In the genomic region with DNA sequence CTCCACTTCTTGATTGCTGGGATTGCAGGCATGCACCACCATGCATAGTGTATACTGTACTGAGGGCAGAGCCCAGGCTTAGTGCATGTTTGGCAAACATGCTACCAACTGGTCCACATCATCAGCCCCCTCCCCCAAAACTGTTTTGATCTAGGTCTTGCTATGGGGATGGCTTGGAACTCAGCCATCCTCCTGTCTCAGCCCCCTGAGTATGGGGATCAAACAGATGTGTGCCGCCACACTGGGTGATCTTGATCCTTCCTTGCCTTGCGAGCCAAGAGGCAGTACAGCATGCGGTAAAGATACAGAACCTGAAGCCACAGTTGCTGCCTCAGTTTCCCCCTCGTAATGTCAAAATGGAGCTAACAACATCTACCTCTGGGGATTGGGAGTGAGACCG, we compare ENCODE assay signal across 9 mouse cellular contexts. TPM values are rescaled to one million over a fixed set of nuclear protein-coding genes. Genes with fewer than 3 reads are reported as not detected.
DNase-seq lines count a peak whose midpoint lies in the region; ATAC-seq and TF ChIP-seq lines count a peak whose summit lies in the region.
"Had no signal": no experiment of that assay in that cellular context is flagged by ENCODE, and none has a peak within 500 bp of the region (broad histone marks: within the 10 kb centered on the region; RNA-seq: fewer than 3 reads in every experiment).

No protein-coding gene starts in this region.

- peak overlapping the region; percentile 58 for H3K4me3 ChIP-seq in kidney, embryonic 15.5 days (replicated peaks)
- no peak overlapping the region for H3K4me3 ChIP-seq in embryonic facial prominence, embryonic 14.5 days (ENCODE audit: low read depth, low read length)
- H3K4me3 ChIP-seq in hindbrain, embryonic 11.5 days (ENCODE audit: low read depth, low read length) = no peak overlapping the region
- H3K4me3 ChIP-seq in midbrain, postnatal 0 days (ENCODE audit: low read depth, low read length) = peak overlapping the region; percentile 60

- no peak for ATAC-seq in kidney, embryonic 15.5 days (replicated peaks; ENCODE audit: low FRiP score)
- ATAC-seq in embryonic facial prominence, embryonic 14.5 days (ENCODE audit: low read depth) = no peak
- ATAC-seq in hindbrain, embryonic 11.5 days (ENCODE audit: low FRiP score) = no peak
- no peak for ATAC-seq in midbrain, postnatal 0 days (ENCODE audit: low FRiP score)
- ATAC-seq in frontal cortex, adult (ENCODE audit: low TSS enrichment) = no peak

- H3K9ac ChIP-seq in kidney, embryonic 15.5 days = no peak overlapping the region
- no peak overlapping the region for H3K9ac ChIP-seq in embryonic facial prominence, embryonic 14.5 days (ENCODE audit: low read depth, low read length)
- no peak overlapping the region for H3K9ac ChIP-seq in hindbrain, embryonic 11.5 days (ENCODE audit: low read depth, low read length)
- H3K9ac ChIP-seq in midbrain, postnatal 0 days (replicated peaks; ENCODE audit: low read length, poor library complexity, severe bottlenecking) = peak overlapping the region; percentile 72

- H3K9me3 ChIP-seq in kidney, embryonic 15.5 days (replicated peaks) = no peaks in the 10 kb centered on the region
- no peaks in the 10 kb centered on the region for H3K9me3 ChIP-seq in embryonic facial prominence, embryonic 14.5 days (ENCODE audit: control insufficient read depth, low read length)
- H3K9me3 ChIP-seq in hindbrain, embryonic 11.5 days (ENCODE audit: control insufficient read depth, low read length) = no peaks in the 10 kb centered on the region
- no peaks in the 10 kb centered on the region for H3K9me3 ChIP-seq in midbrain, postnatal 0 days (ENCODE audit: low read length)
- H3K9me3 ChIP-seq: G1E had no signal

- 0 out of 2 replicates have a peak, but pooled peaks cover 4% of the 10 kb centered on the region for H3K27me3 ChIP-seq in kidney, embryonic 15.5 days
- H3K27me3 ChIP-seq in embryonic facial prominence, embryonic 14.5 days (replicated peaks; ENCODE audit: control insufficient read depth, insufficient read depth, low read length) = no peaks in the 10 kb centered on the region
- H3K27me3 ChIP-seq in hindbrain, embryonic 11.5 days (ENCODE audit: control insufficient read depth, insufficient read depth, low read length) = no peaks in the 10 kb centered on the region
- no peaks in the 10 kb centered on the region for H3K27me3 ChIP-seq in midbrain, postnatal 0 days (ENCODE audit: insufficient read depth, low read length)

- peaks cover 35% of the 10 kb centered on the region for H3K4me1 ChIP-seq in kidney, embryonic 15.5 days
- H3K4me1 ChIP-seq in embryonic facial prominence, embryonic 14.5 days (ENCODE audit: control insufficient read depth, insufficient read depth, low read length) = peaks cover 20% of the 10 kb centered on the region
- peaks cover 11% of the 10 kb centered on the region for H3K4me1 ChIP-seq in hindbrain, embryonic 11.5 days (replicated peaks; ENCODE audit: control insufficient read depth, insufficient read depth, low read length)
- H3K4me1 ChIP-seq in midbrain, postnatal 0 days (ENCODE audit: insufficient read depth, low read length) = peaks cover 14% of the 10 kb centered on the region

- TF ChIP-seq CTCF in midbrain, postnatal 0 days (IDR thresholded peaks at IDR 0.05) = no peak

- whole genome bisulfite sequencing in kidney, embryonic 15.5 days = 62% methylated on average over 5 of the region's 5 CpGs
- 54% methylated on average over 5 of the region's 5 CpGs for WGBS in embryonic facial prominence, embryonic 14.5 days
- WGBS in hindbrain, embryonic 11.5 days = 72% methylated on average over 5 of the region's 5 CpGs
- 63% methylated on average over 5 of the region's 5 CpGs for WGBS in midbrain, postnatal 0 days

- DNase-seq in kidney, adult 9 months = no peak
- DNase-seq in embryonic facial prominence, embryonic 14.5 days (ENCODE audit: low spot score) = no peak
- no peak for DNase-seq in hindbrain, embryonic 11.5 days (ENCODE audit: low spot score)
- no peak for DNase-seq in midbrain, postnatal 0 days (ENCODE audit: low spot score)
- no peak for DNase-seq in adrenal gland, postnatal 36 days

- H3K27ac ChIP-seq in kidney, embryonic 15.5 days = 0 out of 2 replicates have a peak overlapping the region, but pooled peaks have one; percentile 86
- no peak overlapping the region for H3K27ac ChIP-seq in embryonic facial prominence, embryonic 14.5 days (replicated peaks; ENCODE audit: low read depth, low read length)
- H3K27ac ChIP-seq in hindbrain, embryonic 11.5 days (ENCODE audit: low read depth, low read length) = no peak overlapping the region; the same call in 1 of the 2 replicates
- H3K27ac ChIP-seq in midbrain, postnatal 0 days (ENCODE audit: low read depth, low read length) = peak overlapping the region; percentile 74; the same call in 1 of the 2 replicates

- H3K4me2 ChIP-seq in kidney, embryonic 15.5 days = peak overlapping the region; percentile 89
- H3K4me2 ChIP-seq in embryonic facial prominence, embryonic 14.5 days (ENCODE audit: low read depth, low read length) = peak overlapping the region; percentile 80; the same call in 1 of the 2 replicates
- H3K4me2 ChIP-seq in hindbrain, embryonic 11.5 days (replicated peaks; ENCODE audit: low read depth, low read length) = peak overlapping the region; percentile 87; the same call in 1 of the 2 replicates
- H3K4me2 ChIP-seq in midbrain, postnatal 0 days (ENCODE audit: low read depth, low read length, poor library complexity, severe bottlenecking) = peak overlapping the region; percentile 80

- H3K36me3 ChIP-seq in kidney, embryonic 15.5 days = peaks cover 18% of the 10 kb centered on the region; the same call in 1 of the 2 replicates
- H3K36me3 ChIP-seq in embryonic facial prominence, embryonic 14.5 days (ENCODE audit: control insufficient read depth, insufficient read depth, low read length) = peaks cover 24% of the 10 kb centered on the region
- H3K36me3 ChIP-seq in hindbrain, embryonic 11.5 days (ENCODE audit: control insufficient read depth, insufficient read depth, low read length) = no peaks in the 10 kb centered on the region
- H3K36me3 ChIP-seq in midbrain, postnatal 0 days (ENCODE audit: insufficient read depth, low read length) = peaks cover 22% of the 10 kb centered on the region

RNA-seq across cellular contexts. Expression of a gene that starts 0.7 kb away (rescaled TPM):
- 0.09 and 0.19 TPM in 2 replicates for polyA plus RNA-seq in kidney, embryonic 15.5 days (2015; fragmentation: Nextera tagmentation; extraction: Ambion mirVana)
- 0.28 and 0.29 TPM in 2 replicates for polyA plus RNA-seq in embryonic facial prominence, embryonic 14.5 days (2014; fragmentation: Nextera tagmentation; extraction: Ambion mirVana)
- 0.84 and 1.0 TPM in 2 replicates for polyA plus RNA-seq in hindbrain, embryonic 11.5 days (2014; fragmentation: Nextera tagmentation; extraction: Ambion mirVana)
- total RNA-seq in midbrain, postnatal 0 days (2014; rRNA removed) = 64.2 and 76.0 TPM in 2 replicates
- 0.96 and 1.1 TPM in 2 replicates for polyA plus RNA-seq in midbrain, postnatal 0 days (2015; fragmentation: Nextera tagmentation; extraction: Ambion mirVana)
- 1 to 10 TPM; 1.7 to 2.6 TPM for total RNA-seq in adrenal gland, postnatal 36 days (2021)
- total RNA-seq: hematopoietic stem cell, adult 5-6 weeks had no signal

RNA-seq across cellular contexts. Expression of a gene that starts 9.2 kb away (rescaled TPM):
- 30.0 and 37.5 TPM in 2 replicates for polyA plus RNA-seq in kidney, embryonic 15.5 days (2015; fragmentation: Nextera tagmentation; extraction: Ambion mirVana)
- polyA plus RNA-seq in embryonic facial prominence, embryonic 14.5 days (2014; fragmentation: Nextera tagmentation; extraction: Ambion mirVana) = 24.1 and 27.8 TPM in 2 replicates
- 21.7 and 23.1 TPM in 2 replicates for polyA plus RNA-seq in hindbrain, embryonic 11.5 days (2014; fragmentation: Nextera tagmentation; extraction: Ambion mirVana)
- 42.5 and 44.1 TPM in 2 replicates for total RNA-seq in midbrain, postnatal 0 days (2014; rRNA removed)
- polyA plus RNA-seq in midbrain, postnatal 0 days (2015; fragmentation: Nextera tagmentation; extraction: Ambion mirVana) = 35.9 and 36.7 TPM in 2 replicates
- total RNA-seq in adrenal gland, postnatal 36 days (2021) = 10 to 100 TPM; 20.0 to 22.6 TPM

RNA-seq across cellular contexts. Expression of a gene that starts 30.6 kb away (rescaled TPM):
- polyA plus RNA-seq in kidney, embryonic 15.5 days (2015; fragmentation: Nextera tagmentation; extraction: Ambion mirVana) = 178 and 203 TPM in 2 replicates
- 190 and 203 TPM in 2 replicates for polyA plus RNA-seq in embryonic facial prominence, embryonic 14.5 days (2014; fragmentation: Nextera tagmentation; extraction: Ambion mirVana)
- 176 and 177 TPM in 2 replicates for polyA plus RNA-seq in hindbrain, embryonic 11.5 days (2014; fragmentation: Nextera tagmentation; extraction: Ambion mirVana)
- 375 and 403 TPM in 2 replicates for total RNA-seq in midbrain, postnatal 0 days (2014; rRNA removed)
- 236 and 258 TPM in 2 replicates for polyA plus RNA-seq in midbrain, postnatal 0 days (2015; fragmentation: Nextera tagmentation; extraction: Ambion mirVana)
- total RNA-seq in adrenal gland, postnatal 36 days (2021) = 100 to 1,000 TPM; 143 to 167 TPM

RNA-seq across cellular contexts. Expression of a gene that starts 46.0 kb away (rescaled TPM):
- polyA plus RNA-seq in kidney, embryonic 15.5 days (2015; fragmentation: Nextera tagmentation; extraction: Ambion mirVana) = 22.5 and 28.9 TPM in 2 replicates
- polyA plus RNA-seq in embryonic facial prominence, embryonic 14.5 days (2014; fragmentation: Nextera tagmentation; extraction: Ambion mirVana) = 29.5 and 35.5 TPM in 2 replicates
- polyA plus RNA-seq in hindbrain, embryonic 11.5 days (2014; fragmentation: Nextera tagmentation; extraction: Ambion mirVana) = 122 and 135 TPM in 2 replicates
- 93.8 and 111 TPM in 2 replicates for total RNA-seq in midbrain, postnatal 0 days (2014; rRNA removed)
- 106 TPM in 2 replicates for polyA plus RNA-seq in midbrain, postnatal 0 days (2015; fragmentation: Nextera tagmentation; extraction: Ambion mirVana)
- total RNA-seq in adrenal gland, postnatal 36 days (2021) = 10 to 100 TPM; 11.6 to 14.0 TPM

Comparison
In these comparisons a context has a peak if more than half of its experiments do, and no peak if none do; other contexts are left out.
1. H3K27ac ChIP-seq: peak in kidney, embryonic 15.5 days (single experiment) and midbrain, postnatal 0 days (single experiment); none in embryonic facial prominence, embryonic 14.5 days (single experiment) and hindbrain, embryonic 11.5 days (single experiment).
2. H3K4me3 ChIP-seq: peak in kidney, embryonic 15.5 days (single experiment) and midbrain, postnatal 0 days (single experiment); none in embryonic facial prominence, embryonic 14.5 days (single experiment) and hindbrain, embryonic 11.5 days (single experiment).
3. Peak in every context shown above with its lines, with median percentiles within 50 percentile points of each other: H3K4me2 ChIP-seq.